Mouse (Mus musculus): ENCODE results near the gene Wdr26. TPM values are rescaled to one million over a fixed set of nuclear protein-coding genes. Genes with fewer than 3 reads are reported as not detected.

Wdr26 gene
- polyA plus RNA-seq, 1 experiment from 2014 or later = 45.9 TPM

GRCm38 (mm10) chr1:181232307-181233027 is 20.7 kb upstream of the Wdr26 start:
- ATAC-seq (ENCODE audit: low read depth) = no peak
- WGBS = 25% methylated on average over 8 of the region's 8 CpGs

GRCm38 (mm10) chr1:181231821-181232220 is 20.0 kb upstream of the Wdr26 start:
- H3K36me3 ChIP-seq = no peaks in the 10 kb centered on the region
- 90% methylated on average over 9 of the region's 9 CpGs for WGBS
- H3K9ac ChIP-seq = no peak overlapping the region
- no peak overlapping the region for H3K4me3 ChIP-seq
- H3K27ac ChIP-seq (replicated peaks) = no peak overlapping the region
- H3K27me3 ChIP-seq = no peaks in the 10 kb centered on the region
- H3K4me1 ChIP-seq (replicated peaks) = peaks cover 8% of the 10 kb centered on the region
- no peak overlapping the region for H3K4me2 ChIP-seq
- no peaks in the 10 kb centered on the region for H3K9me3 ChIP-seq
- ATAC-seq (ENCODE audit: low read depth) = no peak

More at GRCm38 (mm10) chr1:181232307-181233027, 20.7 kb upstream of the Wdr26 start:
- no peaks in the 10 kb centered on the region for H3K36me3 ChIP-seq
- H3K9ac ChIP-seq = no peak overlapping the region
- no peaks in the 10 kb centered on the region for H3K9me3 ChIP-seq
- no peak overlapping the region for H3K4me2 ChIP-seq
- H3K27ac ChIP-seq (replicated peaks) = no peak overlapping the region
- H3K4me1 ChIP-seq (replicated peaks) = peaks cover 8% of the 10 kb centered on the region
- no peak overlapping the region for H3K4me3 ChIP-seq
- no peaks in the 10 kb centered on the region for H3K27me3 ChIP-seq

GRCm38 (mm10) chr1:181231262-181231661 is 19.5 kb upstream of the Wdr26 start:
- 64% methylated on average over 7 of the region's 7 CpGs for WGBS
- H3K36me3 ChIP-seq = no peaks in the 10 kb centered on the region
- no peaks in the 10 kb centered on the region for H3K9me3 ChIP-seq
- peaks cover 8% of the 10 kb centered on the region for H3K4me1 ChIP-seq (replicated peaks)
- no peaks in the 10 kb centered on the region for H3K27me3 ChIP-seq
- no peak for ATAC-seq (ENCODE audit: low read depth)
- H3K27ac ChIP-seq (replicated peaks) = no peak overlapping the region
- H3K4me3 ChIP-seq = no peak overlapping the region
- peak overlapping the region; percentile 12; the same call in 1 of the 2 replicates for H3K9ac ChIP-seq
- no peak overlapping the region for H3K4me2 ChIP-seq

DNA sequence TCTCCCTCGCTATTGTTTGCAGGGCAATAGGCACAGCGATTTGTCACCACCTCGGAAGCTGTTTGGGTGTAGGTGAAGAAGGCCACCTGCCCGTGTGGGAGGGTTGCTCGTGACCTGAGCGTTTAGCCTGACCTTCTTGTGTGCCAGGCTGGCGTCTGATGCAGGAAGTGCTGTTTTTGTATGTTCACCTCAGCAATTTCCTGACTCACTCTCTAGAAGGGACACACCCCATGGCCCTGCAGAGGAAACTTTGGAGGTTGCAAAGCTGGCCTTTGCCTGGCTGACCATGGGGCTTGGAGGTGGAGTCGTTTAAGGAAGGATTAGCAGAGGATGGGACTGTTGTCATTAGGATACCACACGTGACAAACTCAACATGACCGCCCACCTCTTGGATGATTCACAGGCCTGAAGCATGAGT is 18.9 kb upstream of the Wdr26 start:
- Histone ChIP-seq H3K9ac (0 out of 2 replicates have a peak overlapping the region, but pooled peaks have one; percentile 12), H3K4me3 (no peak overlapping the region), H3K4me2 (no peak overlapping the region), H3K9me3 (no peaks in the 10 kb centered on the region), H3K4me1 (replicated peaks) (peaks cover 8% of the 10 kb centered on the region), H3K27me3 (no peaks in the 10 kb centered on the region), H3K27ac (replicated peaks) (no peak overlapping the region), H3K36me3 (no peaks in the 10 kb centered on the region)
- no peak for ATAC-seq (ENCODE audit: low read depth)
- WGBS = 37% methylated on average over 10 of the region's 10 CpGs

DNA sequence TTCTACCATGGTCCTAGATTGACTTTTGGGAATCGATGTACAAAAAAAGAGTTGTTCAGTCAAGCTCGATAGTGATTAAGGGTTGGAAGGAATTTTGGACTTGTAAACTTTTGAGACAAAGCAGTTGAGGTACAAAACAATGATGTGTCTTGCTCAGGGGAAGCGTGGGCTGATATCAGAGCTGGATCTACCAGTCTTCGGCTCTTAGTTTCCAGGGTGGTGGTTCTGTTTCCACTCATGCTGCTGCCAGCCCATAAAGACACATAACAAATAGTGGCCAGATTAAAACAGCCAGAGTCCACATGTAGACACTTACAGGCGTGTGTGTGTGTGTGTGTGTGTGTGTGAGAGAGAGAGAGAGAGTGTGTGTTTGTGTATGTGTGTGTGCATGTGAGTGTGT is 17.2 kb upstream of the Wdr26 start:
- WGBS = 94% methylated on average over 5 of the region's 5 CpGs
- Histone ChIP-seq H3K9ac (no peak overlapping the region), H3K27me3 (no peaks in the 10 kb centered on the region), H3K36me3 (no peaks in the 10 kb centered on the region), H3K27ac (replicated peaks) (no peak overlapping the region), H3K4me1 (replicated peaks) (peaks cover 8% of the 10 kb centered on the region), H3K4me3 (no peak overlapping the region), H3K9me3 (no peaks in the 10 kb centered on the region), H3K4me2 (no peak overlapping the region)
- ATAC-seq (ENCODE audit: low read depth) = no peak

DNA sequence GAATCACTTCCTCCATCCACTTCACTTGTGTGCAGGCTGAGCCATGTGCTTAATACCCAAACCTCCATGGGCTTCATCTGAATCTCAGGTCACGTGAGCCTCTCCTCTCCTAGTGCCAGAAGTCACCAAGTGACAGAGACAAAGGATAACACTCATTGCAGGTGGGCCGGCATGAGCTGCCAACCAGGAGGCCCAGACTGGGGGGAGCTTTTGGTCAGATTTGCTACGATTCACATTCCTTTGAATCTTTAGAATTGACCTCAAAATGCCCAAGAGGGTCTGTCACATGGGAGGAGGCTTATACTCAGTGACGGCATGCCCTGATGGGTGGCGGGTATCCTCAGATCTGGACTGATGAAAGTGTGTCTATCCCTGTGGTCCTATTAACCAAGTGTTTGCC is 16.8 kb upstream of the Wdr26 start:
- H3K4me2 ChIP-seq = no peak overlapping the region
- H3K9ac ChIP-seq = no peak overlapping the region
- no peaks in the 10 kb centered on the region for H3K36me3 ChIP-seq
- WGBS = 74% methylated on average over 5 of the region's 5 CpGs
- ATAC-seq (ENCODE audit: low read depth) = no peak
- peaks cover 8% of the 10 kb centered on the region for H3K4me1 ChIP-seq (replicated peaks)
- H3K9me3 ChIP-seq = no peaks in the 10 kb centered on the region
- no peaks in the 10 kb centered on the region for H3K27me3 ChIP-seq
- H3K27ac ChIP-seq (replicated peaks) = no peak overlapping the region
- H3K4me3 ChIP-seq = no peak overlapping the region

GRCm38 (mm10) chr1:181227804-181228203 is 16.0 kb upstream of the Wdr26 start:
- H3K4me3 ChIP-seq = no peak overlapping the region
- 82% methylated on average over 11 of the region's 11 CpGs for WGBS
- no peak overlapping the region for H3K4me2 ChIP-seq
- H3K9me3 ChIP-seq = no peaks in the 10 kb centered on the region
- H3K27ac ChIP-seq (replicated peaks) = no peak overlapping the region
- H3K4me1 ChIP-seq (replicated peaks) = peaks cover 8% of the 10 kb centered on the region
- no peak for ATAC-seq (ENCODE audit: low read depth)
- H3K36me3 ChIP-seq = no peaks in the 10 kb centered on the region
- H3K27me3 ChIP-seq = no peaks in the 10 kb centered on the region
- H3K9ac ChIP-seq = no peak overlapping the region

GRCm38 (mm10) chr1:181226850-181227249 is 15.0 kb upstream of the Wdr26 start:
- Histone ChIP-seq H3K4me1 (replicated peaks) (peaks cover 8% of the 10 kb centered on the region), H3K27ac (replicated peaks) (no peak overlapping the region), H3K9me3 (no peaks in the 10 kb centered on the region), H3K36me3 (no peaks in the 10 kb centered on the region), H3K4me3 (no peak overlapping the region), H3K27me3 (no peaks in the 10 kb centered on the region), H3K4me2 (no peak overlapping the region), H3K9ac (no peak overlapping the region)
- no peak for ATAC-seq (ENCODE audit: low read depth)
- WGBS = 69% methylated on average over 11 of the region's 11 CpGs

DNA sequence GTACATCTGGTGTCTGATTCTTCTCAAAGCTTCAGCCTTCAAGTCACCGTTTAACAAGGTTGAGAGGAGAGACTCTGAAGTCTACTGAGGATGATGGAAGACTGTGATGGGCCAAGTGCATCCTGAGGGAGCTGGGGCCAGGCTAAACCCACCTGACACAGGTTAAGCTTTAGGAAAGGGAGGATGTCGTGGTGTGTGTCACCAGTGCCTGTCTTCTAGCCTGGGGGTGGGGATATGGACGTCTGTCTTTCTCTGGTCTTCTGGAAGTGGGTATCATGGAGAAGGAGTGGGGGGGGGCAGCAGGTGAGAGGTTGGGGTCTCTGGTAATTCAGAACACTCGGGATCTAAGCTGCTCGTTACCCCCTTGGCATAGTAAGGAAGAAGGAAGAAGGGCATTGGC is 13.5 kb upstream of the Wdr26 start:
- Histone ChIP-seq H3K9me3 (no peaks in the 10 kb centered on the region), H3K4me2 (no peak overlapping the region), H3K36me3 (no peaks in the 10 kb centered on the region), H3K9ac (no peak overlapping the region), H3K27ac (replicated peaks) (no peak overlapping the region), H3K4me3 (no peak overlapping the region), H3K4me1 (replicated peaks) (peaks cover 4% of the 10 kb centered on the region; the same call in 1 of the 2 replicates), H3K27me3 (no peaks in the 10 kb centered on the region)
- 75% methylated on average over 5 of the region's 5 CpGs for WGBS
- ATAC-seq (ENCODE audit: low read depth) = no peak

DNA sequence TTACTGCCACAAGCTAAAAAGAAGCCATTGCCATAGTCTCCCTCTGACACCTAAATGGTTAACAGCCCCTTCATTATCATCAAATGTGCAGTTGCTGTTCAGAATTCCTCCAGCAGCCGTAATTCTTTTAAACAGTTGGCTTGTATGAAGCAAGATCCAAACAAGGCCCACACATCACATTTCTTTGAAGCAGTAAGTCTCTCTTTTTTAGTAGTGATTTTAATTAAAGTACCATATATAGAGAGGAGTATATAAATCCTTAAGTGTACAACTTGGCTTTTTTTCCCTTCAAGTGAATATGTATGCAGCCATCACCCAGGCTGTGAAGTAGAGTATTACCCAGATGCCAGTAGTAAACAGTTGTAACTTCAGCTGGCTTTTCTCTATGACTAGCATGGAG is 10.2 kb upstream of the Wdr26 start:
- Histone ChIP-seq H3K27me3 (no peaks in the 10 kb centered on the region), H3K4me3 (no peak overlapping the region), H3K4me1 (replicated peaks) (no peaks in the 10 kb centered on the region), H3K4me2 (no peak overlapping the region), H3K9me3 (no peaks in the 10 kb centered on the region), H3K36me3 (no peaks in the 10 kb centered on the region), H3K27ac (replicated peaks) (no peak overlapping the region), H3K9ac (no peak overlapping the region)
- ATAC-seq (ENCODE audit: low read depth) = no peak
- 22% methylated on average over 1 of the region's 1 CpGs for WGBS

GRCm38 (mm10) chr1:181216315-181216714 is 4.5 kb upstream of the Wdr26 start:
- ATAC-seq (ENCODE audit: low read depth) = no peak
- WGBS = 65% methylated on average over 4 of the region's 4 CpGs

DNA sequence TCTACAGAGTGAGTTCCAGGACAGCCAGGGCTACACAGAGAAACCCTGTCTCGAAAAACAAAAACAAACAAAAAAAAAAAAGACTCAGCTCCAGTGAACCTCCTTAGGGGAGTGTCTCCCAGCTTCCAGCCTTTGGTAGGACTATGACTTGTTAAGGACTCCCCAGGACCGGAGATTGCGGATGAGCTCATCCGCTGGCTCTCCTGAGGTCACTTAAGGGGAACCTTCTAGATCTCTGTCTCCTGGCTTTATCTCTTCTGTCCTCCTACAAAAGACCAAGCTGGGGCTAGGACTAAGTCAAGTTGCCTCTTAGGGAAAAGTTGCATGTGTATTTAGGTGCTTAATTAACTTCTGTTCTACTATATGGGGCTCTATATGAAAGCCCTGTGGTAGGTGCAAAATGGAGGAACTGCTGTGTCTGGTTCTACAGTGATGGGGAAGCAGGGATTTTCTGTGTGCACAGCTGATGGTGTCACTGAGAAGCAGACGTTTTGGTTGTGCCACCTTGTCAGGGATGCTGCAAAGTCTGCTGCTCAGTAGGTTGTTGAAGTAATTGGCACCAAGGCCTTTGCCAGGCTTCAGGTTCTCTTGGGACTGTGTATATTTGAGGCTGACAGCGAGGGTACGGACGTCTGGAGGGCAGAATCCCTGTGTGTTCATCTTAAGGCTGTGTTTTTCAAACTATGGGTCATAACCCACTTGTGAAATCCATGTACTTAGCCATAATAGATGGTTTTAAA is 2.7 kb upstream of the Wdr26 start:
- Histone ChIP-seq H3K4me1 (replicated peaks) (peaks cover 24% of the 10 kb centered on the region), H3K9ac (no peak overlapping the region), H3K4me3 (no peak overlapping the region), H3K27me3 (no peaks in the 10 kb centered on the region), H3K9me3 (no peaks in the 10 kb centered on the region), H3K27ac (replicated peaks) (no peak overlapping the region), H3K4me2 (no peak overlapping the region), H3K36me3 (no peaks in the 10 kb centered on the region)
- no peak for ATAC-seq (ENCODE audit: low read depth)
- 84% methylated on average over 8 of the region's 8 CpGs for whole genome bisulfite sequencing

More at GRCm38 (mm10) chr1:181216315-181216714, 4.5 kb upstream of the Wdr26 start:
- Histone ChIP-seq H3K36me3 (no peaks in the 10 kb centered on the region), H3K9me3 (no peaks in the 10 kb centered on the region), H3K4me3 (no peak overlapping the region), H3K4me1 (replicated peaks) (peaks cover 12% of the 10 kb centered on the region), H3K27ac (replicated peaks) (no peak overlapping the region), H3K4me2 (no peak overlapping the region), H3K27me3 (no peaks in the 10 kb centered on the region), H3K9ac (no peak overlapping the region)
